In the genomic region with DNA sequence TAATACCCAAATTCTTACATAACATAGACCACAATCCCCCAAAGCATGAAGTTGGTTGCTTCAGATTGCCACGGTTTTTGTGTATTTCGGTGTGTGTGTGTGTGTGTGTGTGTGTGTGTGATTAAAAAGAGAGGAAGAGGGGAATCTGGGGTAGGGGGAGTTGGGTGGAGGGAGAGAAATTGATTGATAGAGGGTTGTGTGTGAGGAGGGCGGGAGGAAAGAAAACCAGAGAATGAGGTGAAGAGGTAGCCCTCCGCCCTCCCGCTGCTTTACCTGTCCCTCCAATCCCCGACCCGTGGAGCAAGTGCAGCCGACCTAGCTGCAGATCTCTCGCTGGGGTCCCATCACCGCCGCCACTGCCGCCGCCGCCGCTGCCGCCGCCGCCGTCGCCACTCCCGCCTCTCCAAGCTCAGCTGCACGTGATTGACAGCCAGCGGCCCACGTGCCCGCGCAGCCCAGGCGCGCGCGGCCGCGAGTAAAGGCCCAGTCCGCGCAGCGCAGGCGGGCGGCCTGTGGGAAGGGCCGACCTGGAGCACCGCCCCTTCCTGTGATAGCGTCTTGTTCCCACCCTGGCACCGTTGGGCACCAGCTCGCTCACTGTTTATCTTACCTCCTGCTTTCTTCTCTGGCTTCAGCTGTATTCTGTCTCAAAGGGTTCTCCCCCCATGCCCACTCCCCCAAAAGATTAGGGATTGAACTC, we compare ENCODE assay signal across 9 mouse cellular contexts. TPM values are rescaled to one million over a fixed set of nuclear protein-coding genes. Genes with fewer than 3 reads are reported as not detected.
DNase-seq lines count a peak whose midpoint lies in the region; ATAC-seq and TF ChIP-seq lines count a peak whose summit lies in the region.
"Had no signal": no experiment of that assay in that cellular context is flagged by ENCODE, and none has a peak within 500 bp of the region (broad histone marks: within the 10 kb centered on the region; RNA-seq: fewer than 3 reads in every experiment).

No protein-coding gene starts in this region.

- H3K4me2 ChIP-seq in hindbrain, embryonic 16.5 days (ENCODE audit: low read length), result peak overlapping the region; percentile 60
- H3K4me2 ChIP-seq in limb, embryonic 14.5 days (replicated peaks; ENCODE audit: low read depth, low read length, severe bottlenecking), result peak overlapping the region; percentile 76

- H3K27ac ChIP-seq in embryonic facial prominence, embryonic 10.5 days (replicated peaks), result peak overlapping the region; percentile 57; the same call in 1 of the 2 replicates
- peak overlapping the region; percentile 66; the same call in 1 of the 2 replicates for H3K27ac ChIP-seq in hindbrain, embryonic 16.5 days (ENCODE audit: low read depth, low read length)
- H3K27ac ChIP-seq in limb, embryonic 14.5 days (replicated peaks; ENCODE audit: low read depth, low read length), result no peak overlapping the region

- 2% methylated on average over 40 of the region's 42 CpGs for WGBS in embryonic facial prominence, embryonic 10.5 days
- 3% methylated on average over 28 of the region's 42 CpGs for WGBS in hindbrain, embryonic 16.5 days
- WGBS in limb, embryonic 14.5 days, result 2% methylated on average over 35 of the region's 42 CpGs

- peak; percentile 97 for ATAC-seq in hindbrain, embryonic 16.5 days
- ATAC-seq in limb, embryonic 14.5 days (ENCODE audit: low FRiP score, low read depth), result no peak

- peak overlapping the region; percentile 57 for H3K4me3 ChIP-seq in embryonic facial prominence, embryonic 10.5 days
- H3K4me3 ChIP-seq in hindbrain, embryonic 16.5 days (ENCODE audit: low read length), result peak overlapping the region; percentile 55
- H3K4me3 ChIP-seq in limb, embryonic 14.5 days (replicated peaks; ENCODE audit: low read length), result peak overlapping the region; percentile 33

- no peaks in the 10 kb centered on the region for H3K9me3 ChIP-seq in embryonic facial prominence, embryonic 10.5 days
- H3K9me3 ChIP-seq in hindbrain, embryonic 16.5 days (ENCODE audit: control insufficient read depth, low read length), result no peaks in the 10 kb centered on the region
- no peaks in the 10 kb centered on the region for H3K9me3 ChIP-seq in limb, embryonic 14.5 days (ENCODE audit: control insufficient read depth, low read length)

- no peaks in the 10 kb centered on the region for H3K36me3 ChIP-seq in embryonic facial prominence, embryonic 10.5 days (replicated peaks)
- H3K36me3 ChIP-seq in hindbrain, embryonic 16.5 days (ENCODE audit: control insufficient read depth, insufficient read depth, low read length), result no peaks in the 10 kb centered on the region
- H3K36me3 ChIP-seq in limb, embryonic 14.5 days (ENCODE audit: control insufficient read depth, insufficient read depth, low read length), result no peaks in the 10 kb centered on the region

- H3K4me1 ChIP-seq in embryonic facial prominence, embryonic 10.5 days, result peaks cover 19% of the 10 kb centered on the region
- H3K4me1 ChIP-seq in hindbrain, embryonic 16.5 days (ENCODE audit: control insufficient read depth, insufficient read depth, low read depth, low read length), result peaks cover 6% of the 10 kb centered on the region
- peaks cover 6% of the 10 kb centered on the region; the same call in 1 of the 2 replicates for H3K4me1 ChIP-seq in limb, embryonic 14.5 days (ENCODE audit: control insufficient read depth, insufficient read depth, low read length)

- H3K9ac ChIP-seq in hindbrain, embryonic 16.5 days (ENCODE audit: low read depth, low read length), result peak overlapping the region; percentile 65
- no peak overlapping the region for H3K9ac ChIP-seq in limb, embryonic 14.5 days (ENCODE audit: low read depth, low read length, severe bottlenecking)

- no peaks in the 10 kb centered on the region for H3K27me3 ChIP-seq in embryonic facial prominence, embryonic 10.5 days (replicated peaks; ENCODE audit: low read depth, poor library complexity, severe bottlenecking)
- no peaks in the 10 kb centered on the region for H3K27me3 ChIP-seq in hindbrain, embryonic 16.5 days (replicated peaks; ENCODE audit: control insufficient read depth, insufficient read depth, low read length)
- H3K27me3 ChIP-seq in limb, embryonic 14.5 days (ENCODE audit: control insufficient read depth, insufficient read depth, low read length), result no peaks in the 10 kb centered on the region; the same call in 1 of the 2 replicates

- intact Hi-C loops in heart, postnatal 25 days (cut with DNase I), result no loop called here

- peak; percentile 51 for DNase-seq in heart, adult 11 months
- DNase-seq in heart, postnatal 25 days (ENCODE audit: low spot score), result no peak
- DNase-seq in adrenal gland, postnatal 10 days, result peak; percentile 48
- DNase-seq in embryonic facial prominence, embryonic 10.5 days (ENCODE audit: low spot score), result peak; percentile 90
- DNase-seq in limb, embryonic 14.5 days (ENCODE audit: low spot score), result no peak
- peak; percentile 82 for DNase-seq in retina, embryonic 14.5 days (ENCODE audit: low spot score)
- DNase-seq in urinary bladder, postnatal 25 days (ENCODE audit: low spot score), result no peak

- no peak for TF ChIP-seq POLR2A in limb, embryonic 14.5 days (IDR thresholded peaks at IDR 0.05; ENCODE audit: borderline replicate concordance, extremely low read depth, insufficient read depth, insufficient read length)

RNA-seq across cellular contexts. Expression of a gene that starts 0.6 kb away (rescaled TPM):
- total RNA-seq in heart, postnatal 25 days (2021), result not detected
- total RNA-seq in adrenal gland, postnatal 10 days (2021), result 1 to 10 TPM; 5.0 to 5.8 TPM
- 9.4 and 9.8 TPM in 2 replicates for polyA plus RNA-seq in embryonic facial prominence, embryonic 10.5 days (2016; fragmentation: Nextera tagmentation; extraction: Ambion mirVana)
- 80.7 and 81.0 TPM in 2 replicates for polyA plus RNA-seq in hindbrain, embryonic 16.5 days (2015; fragmentation: Nextera tagmentation; extraction: Ambion mirVana)
- polyA plus RNA-seq in limb, embryonic 14.5 days (2012; rRNA removed), result 0.88 and 1.1 TPM in 2 replicates
- 0.72 and 1.1 TPM in 2 replicates for polyA plus RNA-seq in limb, embryonic 14.5 days (2014; fragmentation: Nextera tagmentation; extraction: Ambion mirVana)
- total RNA-seq: hematopoietic stem cell, adult 5-6 weeks had no signal

Comparison
In these comparisons a context has a peak if more than half of its experiments do, and no peak if none do; other contexts are left out.
1. DNase-seq: peak in heart, adult 11 months (single experiment), adrenal gland, postnatal 10 days (single experiment), embryonic facial prominence, embryonic 10.5 days (single experiment) and retina, embryonic 14.5 days (single experiment); none in heart, postnatal 25 days (single experiment), limb, embryonic 14.5 days (single experiment) and urinary bladder, postnatal 25 days (single experiment).
2. Peak in every context shown above with its lines, with median percentiles within 50 percentile points of each other: H3K4me3 ChIP-seq.